Mouse (Mus musculus): ENCODE measurements at regions not wholly inside any gene's neighbourhood (a gene's known extent, or its start where the extent isn't known, plus 50 kb on each side); places are given as distances from the start of the nearest gene placed in this dataset.
A peak's percentile ranks its signal among the peaks of the same experiment; 100 is the strongest.

DNA sequence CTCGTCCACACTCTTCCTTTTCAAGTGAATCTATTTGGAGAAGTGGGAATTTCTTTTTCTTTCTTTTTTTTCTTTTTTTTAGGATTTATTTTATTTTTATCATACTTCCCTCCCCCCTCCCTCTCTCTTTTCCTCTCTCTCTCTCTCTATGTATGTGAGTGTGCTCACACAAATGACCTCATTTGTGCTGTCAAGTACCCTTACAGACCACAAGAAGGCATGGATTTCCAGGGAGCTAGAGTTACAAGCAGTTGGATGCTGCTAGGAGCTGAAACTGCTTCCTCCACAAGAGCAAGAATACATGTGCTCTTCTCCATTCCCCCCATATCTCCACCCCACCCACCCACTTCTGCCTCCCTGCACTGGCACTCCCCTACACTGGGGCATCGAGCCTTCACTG lies 94.6 kb upstream of the Man2a1 start:
- Histone ChIP-seq H3K27ac (replicated peaks) (no peak overlapping the region), H3K4me3 (no peak overlapping the region), H3K4me1 (replicated peaks) (no peaks in the 10 kb centered on the region), H3K4me2 (no peak overlapping the region), H3K9ac (no peak overlapping the region), H3K36me3 (no peaks in the 10 kb centered on the region), H3K27me3 (no peaks in the 10 kb centered on the region), H3K9me3 (no peaks in the 10 kb centered on the region)
- WGBS: 83% methylated on average over 2 of the region's 2 CpGs
- no peak for ATAC-seq (ENCODE audit: low FRiP score, low read depth)

DNA sequence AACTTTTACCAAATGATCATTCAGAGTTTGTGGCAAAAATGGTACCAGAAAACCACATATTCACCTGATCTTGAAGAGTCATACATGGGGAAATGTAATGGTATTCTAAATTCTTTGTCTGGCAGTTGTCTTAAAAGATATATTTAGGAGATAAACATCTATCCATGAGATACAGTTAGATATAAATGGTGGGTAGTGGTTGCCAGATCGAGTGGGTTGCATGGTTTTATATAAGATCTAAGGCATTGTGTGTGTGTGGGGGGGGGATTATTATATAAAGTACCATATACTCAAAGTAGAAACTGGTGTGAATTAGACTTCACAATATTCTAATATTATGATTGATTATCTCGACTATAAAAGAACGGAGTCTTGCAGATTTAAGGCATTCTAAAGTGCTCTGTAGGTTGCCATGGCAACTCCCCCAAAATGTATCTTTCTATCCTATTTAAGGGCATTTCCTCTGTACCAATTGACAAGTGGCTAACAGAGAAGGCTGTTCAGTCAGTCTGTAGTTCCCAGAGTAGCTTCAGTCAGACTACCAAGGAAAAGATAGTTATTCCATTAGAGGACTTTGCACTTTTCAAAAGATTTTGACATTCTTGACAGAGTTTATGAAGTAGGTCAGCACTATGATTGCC lies 89.3 kb upstream of the Man2a1 start:
- no peak for ATAC-seq (ENCODE audit: low FRiP score, low read depth)
- WGBS: 73% methylated on average over 3 of the region's 3 CpGs
- no peak overlapping the region for H3K4me3 ChIP-seq

DNA sequence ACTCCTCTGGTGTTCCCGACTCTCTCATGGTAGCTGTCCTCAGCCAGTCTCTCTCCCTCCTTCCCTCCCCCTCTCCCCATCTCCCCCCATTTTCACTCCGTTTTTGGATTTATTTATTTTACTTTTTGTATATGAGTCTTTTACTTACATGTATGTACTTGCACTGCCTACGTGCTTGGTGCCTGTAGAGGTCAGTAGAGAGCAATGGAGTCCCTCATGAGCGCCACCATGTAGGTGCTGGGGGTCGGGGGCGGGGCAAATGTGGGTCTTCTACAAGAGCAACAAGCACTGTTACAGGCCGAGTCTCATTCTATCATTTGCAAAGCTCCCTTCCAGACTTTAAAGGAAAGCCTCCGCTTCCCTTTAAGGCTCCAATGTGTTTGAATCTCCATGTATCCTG lies 78.3 kb upstream of the Man2a1 start:
- no peak overlapping the region for H3K4me3 ChIP-seq
- no peaks in the 10 kb centered on the region for H3K4me1 ChIP-seq (replicated peaks)
- H3K27ac ChIP-seq (replicated peaks): no peak overlapping the region
- no peaks in the 10 kb centered on the region for H3K27me3 ChIP-seq
- no peaks in the 10 kb centered on the region for H3K36me3 ChIP-seq
- no peaks in the 10 kb centered on the region for H3K9me3 ChIP-seq
- no peak overlapping the region for H3K9ac ChIP-seq
- no peak overlapping the region for H3K4me2 ChIP-seq
- WGBS: 70% methylated on average over 8 of the region's 8 CpGs
- no peak for ATAC-seq (ENCODE audit: low FRiP score, low read depth)

More for the DNA sequence above, 89.3 kb upstream of the Man2a1 start:
- Histone ChIP-seq H3K4me1 (replicated peaks) (no peaks in the 10 kb centered on the region), H3K27ac (replicated peaks) (no peak overlapping the region), H3K9me3 (no peaks in the 10 kb centered on the region), H3K27me3 (no peaks in the 10 kb centered on the region), H3K4me2 (no peak overlapping the region), H3K36me3 (no peaks in the 10 kb centered on the region), H3K9ac (no peak overlapping the region)

DNA sequence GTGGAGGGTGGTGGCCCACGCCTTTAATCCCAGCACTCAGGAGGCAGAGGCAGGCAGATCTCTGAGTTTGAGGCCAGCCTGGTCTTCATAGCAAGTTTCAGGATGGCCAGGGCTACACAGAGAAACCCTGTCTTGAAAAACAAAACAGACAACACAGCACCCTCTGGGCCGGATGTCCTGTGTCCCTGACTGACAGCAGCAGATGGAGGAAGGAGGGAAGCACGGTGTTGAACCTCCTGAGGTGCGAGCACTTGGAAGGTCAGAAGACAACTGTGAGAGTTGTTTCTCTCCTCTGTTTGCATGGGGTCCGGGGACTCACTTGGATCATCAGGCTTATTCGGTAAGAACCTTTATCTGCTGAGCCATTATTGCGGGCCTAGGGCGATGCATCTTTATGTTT lies 76.6 kb upstream of the Man2a1 start:
- Histone ChIP-seq H3K4me2 (no peak overlapping the region), H3K36me3 (no peaks in the 10 kb centered on the region), H3K27ac (replicated peaks) (no peak overlapping the region), H3K4me3 (no peak overlapping the region), H3K4me1 (replicated peaks) (no peaks in the 10 kb centered on the region), H3K9me3 (no peaks in the 10 kb centered on the region), H3K27me3 (no peaks in the 10 kb centered on the region), H3K9ac (no peak overlapping the region)
- WGBS: 88% methylated on average over 8 of the region's 8 CpGs
- no peak for ATAC-seq (ENCODE audit: low FRiP score, low read depth)

DNA sequence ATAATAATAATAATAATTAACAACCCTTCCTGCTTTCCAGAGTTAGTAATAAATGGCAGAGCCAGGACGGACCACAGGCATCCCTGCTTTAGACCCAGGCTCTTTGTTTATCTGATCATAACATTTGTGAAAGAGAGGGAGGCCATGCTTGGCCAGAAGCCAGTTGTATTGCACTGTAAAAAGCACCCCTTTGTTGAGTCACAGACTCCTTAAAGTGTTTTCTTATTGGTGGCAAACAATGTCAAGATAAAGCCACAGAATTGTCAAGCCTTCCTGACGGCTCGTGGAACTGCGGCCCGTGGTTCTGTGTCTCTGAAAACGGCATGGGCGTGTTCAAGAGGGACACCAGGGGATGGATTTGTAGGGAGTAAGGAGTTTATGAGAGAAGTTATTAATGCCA lies 72.7 kb upstream of the Man2a1 start:
- no peak for ATAC-seq (ENCODE audit: low FRiP score, low read depth)
- H3K4me1 ChIP-seq (replicated peaks): no peaks in the 10 kb centered on the region
- no peak overlapping the region for H3K9ac ChIP-seq
- H3K4me3 ChIP-seq: no peak overlapping the region
- no peaks in the 10 kb centered on the region for H3K36me3 ChIP-seq
- H3K27me3 ChIP-seq: no peaks in the 10 kb centered on the region
- H3K9me3 ChIP-seq: no peaks in the 10 kb centered on the region
- WGBS: 66% methylated on average over 7 of the region's 7 CpGs
- H3K27ac ChIP-seq (replicated peaks): no peak overlapping the region
- H3K4me2 ChIP-seq: no peak overlapping the region

DNA sequence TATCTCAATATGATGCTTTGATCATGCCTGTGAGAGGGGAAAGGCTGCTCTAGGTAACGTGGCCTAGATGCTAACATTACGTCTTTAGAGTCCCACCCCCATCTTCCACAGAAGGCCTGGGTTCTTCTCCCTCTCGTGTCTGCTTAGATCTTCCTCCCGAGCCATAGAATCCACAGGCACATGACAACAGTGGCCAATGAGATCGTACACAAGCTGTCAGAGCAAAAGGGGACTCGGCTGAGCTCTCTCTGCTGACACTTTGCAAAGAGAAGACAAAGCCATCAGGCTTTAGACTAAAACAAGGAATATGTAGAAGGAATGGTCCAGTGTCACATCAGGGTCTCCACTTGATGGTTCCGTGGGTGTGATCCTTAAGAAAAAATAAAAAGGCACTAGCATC lies 72.1 kb upstream of the Man2a1 start:
- Histone ChIP-seq H3K36me3 (no peaks in the 10 kb centered on the region), H3K27ac (replicated peaks) (no peak overlapping the region), H3K4me2 (no peak overlapping the region), H3K4me1 (replicated peaks) (no peaks in the 10 kb centered on the region), H3K9me3 (no peaks in the 10 kb centered on the region), H3K4me3 (no peak overlapping the region), H3K9ac (no peak overlapping the region), H3K27me3 (no peaks in the 10 kb centered on the region)
- 83% methylated on average over 7 of the region's 7 CpGs for WGBS
- ATAC-seq (ENCODE audit: low FRiP score, low read depth): no peak

DNA sequence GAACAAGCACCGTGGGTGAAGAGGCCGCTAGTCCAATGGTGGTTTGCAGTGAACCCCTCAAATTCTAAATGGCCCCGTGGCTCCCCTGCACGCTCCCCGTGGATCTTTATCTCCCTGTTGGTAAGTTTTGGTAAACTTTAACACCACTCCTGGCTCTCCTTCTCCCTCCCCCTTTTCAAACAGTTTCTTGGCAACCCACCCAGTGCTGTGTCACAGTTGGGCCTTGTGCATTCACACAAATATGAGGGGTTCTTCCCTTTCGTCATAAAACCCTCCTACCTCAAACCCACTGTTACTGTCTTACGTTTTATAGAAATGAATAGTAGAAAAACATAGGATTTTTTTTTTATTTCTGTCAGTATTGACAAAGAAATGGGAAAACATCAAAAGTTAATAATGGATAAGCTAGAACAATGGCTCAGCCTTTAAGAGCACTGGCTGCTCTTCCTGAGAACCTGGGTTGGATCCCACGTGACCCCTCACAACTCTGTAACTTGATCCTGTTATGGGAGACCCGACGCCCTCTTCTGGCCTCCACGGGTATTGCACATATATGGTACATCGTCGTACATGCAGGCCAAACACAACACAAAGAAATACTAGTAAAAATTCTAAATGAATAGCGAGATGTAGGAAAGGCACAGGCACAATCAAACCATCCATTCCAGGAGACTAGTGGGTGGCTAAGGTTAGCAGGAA lies 71.1 kb upstream of the Man2a1 start:
- Histone ChIP-seq H3K4me1 (replicated peaks) (no peaks in the 10 kb centered on the region), H3K4me3 (no peak overlapping the region), H3K27ac (replicated peaks) (no peak overlapping the region), H3K9ac (no peak overlapping the region), H3K27me3 (no peaks in the 10 kb centered on the region), H3K9me3 (no peaks in the 10 kb centered on the region), H3K4me2 (no peak overlapping the region), H3K36me3 (no peaks in the 10 kb centered on the region)
- WGBS: 80% methylated on average over 14 of the region's 14 CpGs
- ATAC-seq (ENCODE audit: low FRiP score, low read depth): no peak

DNA sequence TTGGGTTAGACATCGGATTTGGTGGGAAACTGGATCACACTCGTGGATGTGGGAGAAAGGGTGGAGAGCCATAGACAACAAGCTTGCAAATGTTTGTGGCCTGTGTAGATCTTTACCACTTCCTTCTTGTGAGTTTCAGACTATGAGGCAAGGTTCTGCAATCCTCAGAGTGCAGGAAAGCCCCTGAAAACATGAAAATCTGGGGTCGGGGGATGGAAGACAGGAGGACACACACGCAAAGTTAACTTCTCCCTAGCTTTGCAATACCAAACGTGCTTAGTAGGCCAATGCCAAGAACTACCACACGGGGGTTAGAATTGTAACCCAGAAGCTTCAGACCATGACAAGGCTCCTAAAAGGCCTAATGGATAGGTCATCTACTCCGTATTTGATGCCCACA lies 69.4 kb upstream of the Man2a1 start:
- Histone ChIP-seq H3K36me3 (no peaks in the 10 kb centered on the region), H3K27ac (replicated peaks) (no peak overlapping the region), H3K27me3 (no peaks in the 10 kb centered on the region), H3K4me2 (no peak overlapping the region), H3K4me1 (replicated peaks) (no peaks in the 10 kb centered on the region), H3K9me3 (no peaks in the 10 kb centered on the region), H3K4me3 (no peak overlapping the region), H3K9ac (no peak overlapping the region)
- 78% methylated on average over 7 of the region's 7 CpGs for WGBS
- no peak for ATAC-seq (ENCODE audit: low FRiP score, low read depth)

DNA sequence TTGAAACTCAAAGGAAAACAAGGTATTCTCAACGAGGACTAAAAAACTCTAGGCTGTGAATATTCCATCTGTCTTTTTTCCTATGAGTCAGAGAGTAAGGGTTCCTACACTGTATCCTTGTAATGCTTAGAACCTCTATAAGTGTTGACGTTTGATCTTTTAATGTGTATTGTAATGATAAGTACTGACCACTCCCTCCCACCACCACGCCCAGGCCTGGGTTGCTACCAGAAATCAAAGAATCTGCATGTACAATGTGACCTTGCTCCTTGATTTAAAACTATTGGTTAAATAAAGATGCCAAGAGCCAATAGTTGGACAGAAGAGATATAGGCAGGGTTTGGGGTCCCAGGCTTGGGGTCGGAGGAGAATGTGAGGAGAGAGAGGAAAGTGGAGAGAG lies 66.2 kb upstream of the Man2a1 start:
- no peaks in the 10 kb centered on the region for H3K36me3 ChIP-seq
- ATAC-seq (ENCODE audit: low FRiP score, low read depth): no peak
- no peak overlapping the region for H3K4me2 ChIP-seq
- no peaks in the 10 kb centered on the region for H3K27me3 ChIP-seq
- WGBS: 87% methylated on average over 4 of the region's 4 CpGs
- H3K9me3 ChIP-seq: no peaks in the 10 kb centered on the region
- H3K4me3 ChIP-seq: no peak overlapping the region
- peaks cover 15% of the 10 kb centered on the region for H3K4me1 ChIP-seq (replicated peaks)
- H3K27ac ChIP-seq (replicated peaks): no peak overlapping the region
- no peak overlapping the region for H3K9ac ChIP-seq

DNA sequence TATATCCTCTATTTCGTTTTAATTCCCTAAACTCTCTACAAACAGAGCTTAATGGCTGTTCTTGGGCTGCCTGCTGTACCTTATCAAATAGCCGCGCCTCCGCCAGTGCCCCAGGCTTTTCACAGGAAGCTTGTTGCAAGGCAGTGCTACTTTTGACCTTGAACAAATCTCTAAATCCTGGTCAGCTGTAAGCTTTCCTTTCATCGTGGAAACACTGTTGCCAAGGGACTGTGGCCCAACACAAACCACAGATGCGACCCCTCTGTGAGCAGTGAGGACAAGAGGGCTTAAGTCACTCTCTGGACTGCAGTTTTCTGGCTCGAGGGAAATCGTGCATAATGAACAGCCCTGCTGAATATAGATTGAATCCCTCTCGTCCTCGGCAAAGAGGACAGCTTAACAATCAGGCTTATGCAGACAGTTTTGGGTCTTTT lies 62.0 kb upstream of the Man2a1 start:
- H3K9me3 ChIP-seq: no peaks in the 10 kb centered on the region
- peak overlapping the region; percentile 13; the same call in 1 of the 2 replicates for H3K9ac ChIP-seq
- 18% methylated on average over 10 of the region's 10 CpGs for WGBS
- H3K4me2 ChIP-seq: peak overlapping the region; percentile 28
- no peak overlapping the region for H3K4me3 ChIP-seq
- peak overlapping the region; percentile 42 for H3K27ac ChIP-seq (replicated peaks)
- no peaks in the 10 kb centered on the region for H3K27me3 ChIP-seq
- peaks cover 16% of the 10 kb centered on the region for H3K4me1 ChIP-seq (replicated peaks)
- no peaks in the 10 kb centered on the region for H3K36me3 ChIP-seq
- ATAC-seq (ENCODE audit: low FRiP score, low read depth): peak; percentile 74; the same call in 1 of the 2 replicates

DNA sequence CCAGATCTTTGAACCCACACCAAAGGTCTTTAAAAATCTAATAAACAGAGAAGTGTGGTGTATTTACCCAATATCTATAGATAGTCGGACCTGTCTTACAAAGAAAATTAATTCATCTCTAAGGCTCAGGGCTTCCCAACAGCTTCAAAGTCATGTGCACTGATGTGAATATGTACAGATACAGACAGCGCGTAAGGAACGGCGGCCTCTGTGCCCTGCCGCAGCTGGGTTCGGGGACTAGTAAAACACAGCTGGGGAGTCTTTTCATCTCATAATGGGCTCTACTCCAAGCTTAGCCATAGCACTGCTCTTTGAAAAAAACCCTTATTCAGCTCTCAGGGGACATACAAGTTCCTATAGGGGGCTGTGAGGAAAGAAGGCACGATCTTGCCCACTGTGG lies 60.1 kb upstream of the Man2a1 start:
- Histone ChIP-seq H3K4me1 (replicated peaks) (peaks cover 16% of the 10 kb centered on the region), H3K9ac (no peak overlapping the region), H3K27me3 (no peaks in the 10 kb centered on the region), H3K9me3 (no peaks in the 10 kb centered on the region), H3K4me3 (no peak overlapping the region), H3K27ac (replicated peaks) (no peak overlapping the region), H3K36me3 (no peaks in the 10 kb centered on the region), H3K4me2 (no peak overlapping the region)
- ATAC-seq (ENCODE audit: low FRiP score, low read depth): no peak
- WGBS: 79% methylated on average over 8 of the region's 8 CpGs

DNA sequence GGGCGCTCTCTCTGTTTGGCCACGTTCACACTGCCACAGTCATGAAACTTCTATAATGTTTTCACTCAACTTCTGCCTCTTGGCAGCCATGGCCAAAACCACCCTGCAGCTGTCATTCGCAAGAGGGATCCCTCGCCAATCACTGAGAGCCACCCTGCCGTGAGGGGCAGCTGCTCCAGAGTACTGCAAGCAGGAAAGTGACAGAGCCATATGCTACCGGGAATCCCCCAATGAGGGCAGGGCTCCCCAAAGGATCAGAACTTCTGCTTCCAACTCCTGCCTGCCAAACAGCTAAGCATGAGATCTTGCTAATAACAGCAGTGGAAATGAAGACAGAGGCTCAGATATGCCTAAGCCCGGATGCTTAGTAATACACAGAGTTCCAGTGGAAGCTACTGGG lies 52.0 kb upstream of the Man2a1 start:
- Histone ChIP-seq H3K4me1 (replicated peaks) (peaks cover 10% of the 10 kb centered on the region), H3K27me3 (no peaks in the 10 kb centered on the region), H3K4me2 (no peak overlapping the region), H3K4me3 (no peak overlapping the region), H3K27ac (replicated peaks) (0 out of 2 replicates have a peak overlapping the region, but pooled peaks have one; percentile 24), H3K9ac (no peak overlapping the region), H3K36me3 (no peaks in the 10 kb centered on the region), H3K9me3 (no peaks in the 10 kb centered on the region)
- WGBS: 35% methylated on average over 7 of the region's 7 CpGs
- ATAC-seq (ENCODE audit: low FRiP score, low read depth): peak; percentile 81; the same call in 1 of the 2 replicates

Measured in hindbrain, embryonic 15.5 days (tissue).